Mouse (Mus musculus) ES-E14 (cell line): ENCODE measurements around the gene Agpat1. TPM values are rescaled to one million over a fixed set of nuclear protein-coding genes. Genes with fewer than 3 reads are reported as not detected.

Experiments
- DNase-seq: peaks from one replicate; pipeline ENCODE4 v3.0.0-alpha.2; 2013; ENCODE audit warnings: low read depth, low spot score
- H3K27ac ChIP-seq: 2 replicates; pipeline ENCODE4 v1.5.1; 2012; ENCODE audit warnings: low read depth, mild to moderate bottlenecking, low read length, moderate library complexity, mixed read lengths; ENCODE audit not compliant: poor library complexity, insufficient read depth, severe bottlenecking
- H3K36me3 ChIP-seq: 2 replicates; pipeline ENCODE4 v1.6.1; 2012; ENCODE audit warnings: mild to moderate bottlenecking, low read length, moderate library complexity, mixed read lengths; ENCODE audit not compliant: control insufficient read depth, poor library complexity, insufficient read depth, severe bottlenecking
- H3K4me1 ChIP-seq, 2 experiments: fragments of 150-350 bp in 1 of 2; sonication (generic) in 1 of 2; 2 replicates each; pipeline ENCODE4 v1.6.1; 2012; ENCODE audit warnings: low read length in 2 of 2, mild to moderate bottlenecking in 1 of 2, mixed read lengths in 1 of 2; ENCODE audit not compliant: control insufficient read depth in 2 of 2, insufficient read depth in 2 of 2, poor library complexity in 1 of 2
- H3K4me3 ChIP-seq, 2 experiments: fragments of 150-350 bp in 1 of 2; sonication (generic) in 1 of 2; 2 replicates each; pipeline ENCODE4 v1.5.1; 2012; ENCODE audit warnings: low read length in 2 of 2, low read depth in 1 of 2, mild to moderate bottlenecking in 1 of 2, mixed read lengths in 1 of 2; ENCODE audit not compliant: insufficient read depth in 1 of 2, poor library complexity in 1 of 2, severe bottlenecking in 1 of 2
- H3K9ac ChIP-seq: 2 replicates; pipeline ENCODE4 v1.6.1; 2012; ENCODE audit warnings: low read depth, mild to moderate bottlenecking, low read length, mixed read lengths; ENCODE audit not compliant: poor library complexity, insufficient read depth, severe bottlenecking
- H3K9me3 ChIP-seq: fragments of 150-350 bp; sonication (generic); 2 replicates; pipeline ENCODE4 v1.6.1; 2012; ENCODE audit warnings: low read depth, mild to moderate bottlenecking, low read length; ENCODE audit not compliant: control insufficient read depth, insufficient read depth
- CHD2 ChIP-seq: IDR thresholded peaks from 2 replicates; pipeline ENCODE4 v1.6.1; 2014; ENCODE audit warnings: mild to moderate bottlenecking, low read depth, low read length, inconsistent platforms
- HCFC1 ChIP-seq: IDR thresholded peaks from 2 replicates; pipeline ENCODE4 v1.6.1; 2012; ENCODE audit warnings: low read length, inconsistent platforms, borderline replicate concordance; ENCODE audit not compliant: insufficient read depth
- MAFK ChIP-seq: IDR thresholded peaks from 2 replicates; pipeline ENCODE4 v1.6.1; 2014; ENCODE audit warnings: mild to moderate bottlenecking, low read depth, low read length, inconsistent platforms; ENCODE audit not compliant: insufficient read depth
- ZC3H11A ChIP-seq: IDR thresholded peaks from 2 replicates; pipeline ENCODE4 v1.6.1; 2012; ENCODE audit warnings: low read depth, mild to moderate bottlenecking, inconsistent platforms, low read length, borderline replicate concordance
- ZNF384 ChIP-seq: IDR thresholded peaks from 2 replicates; pipeline ENCODE4 v1.6.1; 2012; ENCODE audit warnings: low read depth, low read length, inconsistent platforms
- in situ Hi-C, 2 experiments: fragments of 600-800 bp; cut with MboI; formaldehyde crosslinking; loops; one replicate each; pipeline ENCODE4 v1.15.1; 2025; ENCODE audit warnings: low sequenced_read_pairs in 2 of 2, inconsistent platforms in 1 of 2; ENCODE audit not compliant: unreplicated experiment in 2 of 2
- total RNA-seq: library from RNA; depleted of rRNA; stranded (reverse); fragments of 300-350 nt; gene quantifications from 2 replicates; pipeline ENCODE4 v1.2.3, GENCODE M21; 2012

Gene Agpat1
- total RNA-seq, 1 experiment, result 62.7 TPM

DNA sequence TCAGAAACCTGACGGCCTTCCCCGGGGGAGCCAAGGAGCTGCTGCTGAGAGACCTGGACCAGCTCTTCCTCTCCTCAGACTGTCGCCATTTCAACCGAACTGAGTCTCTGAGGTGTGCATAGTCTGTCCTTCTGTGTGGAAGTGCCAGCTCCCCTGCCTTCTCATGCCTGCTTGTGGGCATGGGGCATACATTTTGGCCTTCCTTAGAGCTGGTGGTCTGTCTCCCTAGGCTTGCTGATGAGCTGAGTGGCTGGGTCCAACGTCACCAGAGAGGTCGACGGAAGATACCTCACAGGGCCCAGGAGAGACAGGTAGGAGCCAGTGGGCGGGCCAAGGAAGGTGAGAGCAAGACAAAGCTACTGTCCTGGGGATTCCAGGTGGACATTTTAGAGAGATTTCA lies 48.9 kb downstream of the Agpat1 start:
- H3K36me3 ChIP-seq, result peaks cover 53% of the 10 kb centered on the region
- no peak overlapping the region for H3K4me3 ChIP-seq
- no peak overlapping the region for H3K9ac ChIP-seq
- H3K9me3 ChIP-seq, result no peaks in the 10 kb centered on the region
- H3K4me1 ChIP-seq, result peaks cover 0 to 4% of the 10 kb centered on the region in 2 experiments; a peak in 1 of 4 replicates
- H3K27ac ChIP-seq, result no peak overlapping the region
- TF ChIP-seq ZC3H11A (no peak), ZNF384 (no peak), CHD2 (no peak), HCFC1 (no peak), MAFK (no peak)
- in situ Hi-C loops, result no loop called here
- no peak for DNase-seq

DNA sequence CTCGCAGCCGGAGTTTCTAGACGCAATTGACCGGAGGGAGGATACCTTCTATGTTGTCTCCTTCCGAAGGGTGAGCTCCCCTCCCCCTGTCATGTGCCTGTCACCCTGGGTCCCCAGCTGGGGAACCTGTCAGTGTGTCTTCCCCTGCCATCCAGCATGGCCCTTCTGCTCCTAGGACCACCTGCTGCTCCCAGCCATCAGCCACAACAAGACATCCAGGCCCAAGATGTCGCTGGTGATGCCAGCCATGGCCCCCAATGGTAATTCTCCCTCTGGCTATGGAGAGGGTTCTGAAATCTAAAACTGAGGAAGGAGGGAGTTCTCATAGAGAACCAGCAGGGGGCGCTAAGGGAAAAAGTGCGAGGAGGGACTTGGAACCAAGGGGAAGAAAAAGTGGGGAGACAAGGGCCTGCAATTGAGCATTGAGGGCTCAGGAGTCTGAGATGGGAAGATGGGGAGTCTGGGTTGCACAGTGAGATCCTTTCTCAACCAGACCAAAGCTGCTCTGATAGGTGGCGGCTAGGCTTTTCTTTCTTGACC lies 49.8 kb downstream of the Agpat1 start:
- Histone ChIP-seq H3K9me3 (no peaks in the 10 kb centered on the region), H3K36me3 (peaks cover 48% of the 10 kb centered on the region), H3K9ac (no peak overlapping the region), H3K4me3 (no peak overlapping the region), H3K27ac (no peak overlapping the region), H3K4me1 (0 out of 4 replicates have a peak, but pooled peaks cover 0 to 3% of the 10 kb centered on the region in 2 experiments)
- no peak for DNase-seq
- TF ChIP-seq MAFK (no peak), CHD2 (no peak), HCFC1 (no peak), ZC3H11A (no peak), ZNF384 (no peak)
- in situ Hi-C loops, result no loop called here

DNA sequence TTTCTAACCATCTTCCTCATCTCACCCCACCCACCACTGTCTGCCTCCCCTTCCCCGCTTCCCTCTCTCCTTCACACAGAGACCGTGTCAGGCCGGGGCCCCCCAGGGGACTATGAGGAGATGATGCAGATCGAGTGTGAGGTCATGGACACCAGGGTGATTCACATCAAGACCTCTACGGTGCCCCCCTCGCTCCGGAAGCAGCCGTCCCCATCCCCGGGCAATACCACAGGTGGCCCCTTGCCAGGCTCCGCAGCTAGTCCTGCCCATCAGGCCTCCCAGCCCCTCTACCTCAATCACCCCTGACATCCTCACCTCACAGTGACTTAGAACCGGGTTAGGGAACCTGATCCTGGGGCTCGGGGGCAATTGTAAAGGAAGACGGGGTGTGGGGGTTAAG lies 50.3 kb downstream of the Agpat1 start:
- Histone ChIP-seq H3K36me3 (peaks cover 44% of the 10 kb centered on the region), H3K4me3 (no peak overlapping the region), H3K27ac (no peak overlapping the region), H3K9me3 (no peaks in the 10 kb centered on the region), H3K4me1 (0 out of 4 replicates have a peak, but pooled peaks cover 0 to 3% of the 10 kb centered on the region in 2 experiments), H3K9ac (no peak overlapping the region)
- TF ChIP-seq CHD2, result no peak
- TF ChIP-seq ZC3H11A, result no peak
- TF ChIP-seq ZNF384, result no peak
- no peak for TF ChIP-seq HCFC1
- TF ChIP-seq MAFK, result no peak
- DNase-seq, result no peak
- in situ Hi-C loops, result no loop called here

GRCm38 (mm10) chr17:34655160-34655559 lies 51.1 kb downstream of the Agpat1 start:
- Histone ChIP-seq H3K4me3 (no peak overlapping the region), H3K36me3 (peaks cover 41% of the 10 kb centered on the region), H3K4me1 (0 out of 4 replicates have a peak, but pooled peaks cover 0 to 3% of the 10 kb centered on the region in 2 experiments), H3K27ac (no peak overlapping the region), H3K9ac (no peak overlapping the region), H3K9me3 (no peaks in the 10 kb centered on the region)
- TF ChIP-seq ZNF384, result no peak
- TF ChIP-seq CHD2, result no peak
- no peak for TF ChIP-seq ZC3H11A
- no peak for TF ChIP-seq MAFK
- no peak for TF ChIP-seq HCFC1
- in situ Hi-C loops, result no loop called here
- DNase-seq, result no peak

DNA sequence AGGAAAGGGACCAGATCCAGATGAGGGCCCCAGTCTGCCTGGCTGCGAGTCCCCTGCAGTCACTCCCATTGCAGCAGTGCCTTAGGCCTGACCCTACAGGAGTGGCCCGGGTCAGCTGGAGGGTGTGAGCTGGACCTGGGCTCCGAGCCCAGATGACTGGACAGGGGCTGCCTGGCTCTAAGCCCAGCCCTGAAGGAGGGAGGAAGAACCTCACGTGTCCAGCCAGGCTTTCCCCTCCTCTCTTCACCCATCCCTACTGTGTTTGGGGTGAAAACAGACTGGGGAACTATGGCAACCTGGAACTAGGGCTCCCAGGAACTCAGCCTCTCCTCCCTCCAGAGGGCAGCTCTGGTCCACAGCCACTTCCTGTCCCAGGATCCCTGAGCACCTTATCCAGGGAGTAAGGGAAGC lies 51.5 kb downstream of the Agpat1 start:
- in situ Hi-C loops, result no loop called here
- no peak overlapping the region for H3K27ac ChIP-seq
- TF ChIP-seq MAFK (no peak), CHD2 (no peak), ZC3H11A (no peak), ZNF384 (no peak), HCFC1 (no peak)
- H3K4me1 ChIP-seq, result 0 out of 4 replicates have a peak, but pooled peaks cover 0 to 3% of the 10 kb centered on the region in 2 experiments
- no peak overlapping the region for H3K9ac ChIP-seq
- no peak overlapping the region for H3K4me3 ChIP-seq
- no peaks in the 10 kb centered on the region for H3K9me3 ChIP-seq
- H3K36me3 ChIP-seq, result peaks cover 37% of the 10 kb centered on the region
- no peak for DNase-seq
